Comparison of ENCODE assay signal across 8 mouse cellular contexts in genomic region chr15:79741921-79742705, GRCm38 (mm10). TPM values are rescaled to one million over a fixed set of nuclear protein-coding genes. Genes with fewer than 3 reads are reported as not detected.
DNase-seq lines count a peak whose midpoint lies in the region; ATAC-seq and TF ChIP-seq lines count a peak whose summit lies in the region.

TSS of gene Sun2 (minus strand) at chr15:79742536.

- H3K4me2 ChIP-seq in embryonic facial prominence, embryonic 15.5 days (replicated peaks), result peak within 1 kb of the TSS; percentile 84
- peak within 1 kb of the TSS; percentile 93 for H3K4me2 ChIP-seq in kidney, embryonic 15.5 days

- peak within 1 kb of the TSS; percentile 81 for H3K4me3 ChIP-seq in bone marrow, adult 2 months (replicated peaks; ENCODE audit: control insufficient read depth, low read depth, low read length)
- H3K4me3 ChIP-seq in embryonic facial prominence, embryonic 15.5 days (replicated peaks), result peak within 1 kb of the TSS; percentile 82
- H3K4me3 ChIP-seq in kidney, embryonic 15.5 days (replicated peaks), result peak within 1 kb of the TSS; percentile 97

- H3K27ac ChIP-seq in bone marrow, adult 2 months (ENCODE audit: control insufficient read depth, insufficient read depth, low read depth, low read length, poor library complexity), result peak within 1 kb of the TSS; percentile 97
- peak within 1 kb of the TSS; percentile 63 for H3K27ac ChIP-seq in embryonic facial prominence, embryonic 15.5 days (replicated peaks)
- peak within 1 kb of the TSS; percentile 72 for H3K27ac ChIP-seq in kidney, embryonic 15.5 days

- no peak for TF ChIP-seq CTCF in bone marrow, adult 2 months (IDR thresholded peaks at IDR 0.05; ENCODE audit: control insufficient read depth, insufficient read depth, low read length)

- H3K9ac ChIP-seq in embryonic facial prominence, embryonic 15.5 days, result peak within 1 kb of the TSS; percentile 87
- peak within 1 kb of the TSS; percentile 85 for H3K9ac ChIP-seq in kidney, embryonic 15.5 days

- DNase-seq in 416B (ENCODE audit: low read depth), result peak; percentile 85
- peak; percentile 92 to 93 for DNase-seq in heart, adult 9 months (ENCODE audit: low spot score in 2 of 2)
- DNase-seq in liver, result peak; percentile 93
- peak; percentile 94 to 97 for DNase-seq in spleen, postnatal 4 days (ENCODE audit: low spot score in 2 of 2)

- under 1% methylated on average over 92 of the region's 93 CpGs for WGBS in bone marrow, adult 2 months
- WGBS in embryonic facial prominence, embryonic 15.5 days, result under 1% methylated on average over 69 of the region's 93 CpGs
- WGBS in kidney, embryonic 15.5 days, result under 1% methylated on average over 78 of the region's 93 CpGs

- peak; percentile 89 for ATAC-seq in embryonic facial prominence, embryonic 15.5 days (ENCODE audit: insufficient number of reproducible peaks, low FRiP score, low TSS enrichment, low read depth)
- ATAC-seq in kidney, embryonic 15.5 days (replicated peaks; ENCODE audit: low FRiP score), result peak; percentile 89
- ATAC-seq in monocyte, adult 5-6 weeks (replicated peaks; ENCODE audit: insufficient number of reproducible peaks, low FRiP score, low TSS enrichment, poor library complexity, severe bottlenecking), result peak; percentile 63

- H3K36me3 ChIP-seq in embryonic facial prominence, embryonic 15.5 days, result peaks cover 22% of the 10 kb centered on the region
- H3K36me3 ChIP-seq in kidney, embryonic 15.5 days, result peaks cover 18% of the 10 kb centered on the region

- peaks cover 7% of the 10 kb centered on the region; the same call in 1 of the 2 replicates for H3K4me1 ChIP-seq in bone marrow, adult 2 months (ENCODE audit: control insufficient read depth, insufficient read depth, low read length)
- H3K4me1 ChIP-seq in embryonic facial prominence, embryonic 15.5 days, result peaks cover 44% of the 10 kb centered on the region
- peaks cover 56% of the 10 kb centered on the region for H3K4me1 ChIP-seq in kidney, embryonic 15.5 days

- TF ChIP-seq POLR2A in bone marrow, adult 2 months (IDR thresholded peaks at IDR 0.05; ENCODE audit: borderline replicate concordance, control insufficient read depth, low read depth, low read length), result peak; percentile 80; the same call in 1 of the 2 replicates

- no peaks in the 10 kb centered on the region for H3K27me3 ChIP-seq in embryonic facial prominence, embryonic 15.5 days
- no peaks in the 10 kb centered on the region for H3K27me3 ChIP-seq in kidney, embryonic 15.5 days

- no peaks in the 10 kb centered on the region for H3K9me3 ChIP-seq in embryonic facial prominence, embryonic 15.5 days (replicated peaks)
- H3K9me3 ChIP-seq in kidney, embryonic 15.5 days (replicated peaks), result no peaks in the 10 kb centered on the region

RNA-seq across cellular contexts. Expression of gene Sun2, which starts in this region (rescaled TPM):
- polyA plus RNA-seq in bone marrow, adult 2 months (2011; ENCODE audit: insufficient read depth, insufficient read length, low replicate concordance, missing spikeins), result 63.2 and 147 TPM in 2 replicates
- 6.4 and 7.7 TPM in 2 replicates for polyA plus RNA-seq in embryonic facial prominence, embryonic 15.5 days (2015; fragmentation: Nextera tagmentation; extraction: Ambion mirVana)
- polyA plus RNA-seq in kidney, embryonic 15.5 days (2015; fragmentation: Nextera tagmentation; extraction: Ambion mirVana), result 5.7 and 5.9 TPM in 2 replicates
- 138 to 194 TPM (median 160 TPM) in 3 replicates for total RNA-seq in monocyte, adult 5-6 weeks (2017)

Comparison
In these comparisons a context has a peak if more than half of its experiments do, and no peak if none do; other contexts are left out.
1. Peak in every context shown above with its lines: DNase-seq, ATAC-seq, H3K4me3 ChIP-seq and H3K27ac ChIP-seq.